10 mouse cellular contexts compared by ENCODE assay signal in genomic region chrX:164420518-164420917, GRCm38 (mm10). TPM values are rescaled to one million over a fixed set of nuclear protein-coding genes. Genes with fewer than 3 reads are reported as not detected.
DNase-seq lines count a peak whose midpoint lies in the region; ATAC-seq and TF ChIP-seq lines count a peak whose summit lies in the region.
"Had no signal": no experiment of that assay in that cellular context is flagged by ENCODE, and none has a peak within 500 bp of the region (broad histone marks: within the 10 kb centered on the region; RNA-seq: fewer than 3 reads in every experiment).

No protein-coding gene starts in this region.

- H3K36me3 ChIP-seq in heart, embryonic 12.5 days: peaks cover 8% of the 10 kb centered on the region
- peaks cover 15% of the 10 kb centered on the region for H3K36me3 ChIP-seq in ES-Bruce4 (ENCODE audit: control insufficient read depth, insufficient read depth, low read length, poor library complexity, severe bottlenecking)
- H3K36me3 ChIP-seq in forebrain, embryonic 16.5 days (ENCODE audit: control insufficient read depth, insufficient read depth): no peaks in the 10 kb centered on the region
- peaks cover 20% of the 10 kb centered on the region for H3K36me3 ChIP-seq in liver, embryonic 15.5 days (replicated peaks)

- no peak for ATAC-seq in heart, embryonic 12.5 days (ENCODE audit: insufficient number of reproducible peaks, low FRiP score)
- ATAC-seq in forebrain, embryonic 16.5 days: no peak
- ATAC-seq in liver, embryonic 15.5 days (ENCODE audit: insufficient read depth): no peak

- TF ChIP-seq CTCF in ES-Bruce4 (IDR thresholded peaks at IDR 0.05; ENCODE audit: low read depth, low read length): no peak

- peak overlapping the region; percentile 80 for H3K9ac ChIP-seq in heart, embryonic 12.5 days
- peak overlapping the region; percentile 95; the same call in 1 of the 2 replicates for H3K9ac ChIP-seq in ES-Bruce4 (ENCODE audit: low read depth, poor library complexity, severe bottlenecking)
- H3K9ac ChIP-seq in forebrain, embryonic 16.5 days (replicated peaks; ENCODE audit: low read depth, low read length): no peak overlapping the region
- peak overlapping the region; percentile 75 for H3K9ac ChIP-seq in liver, embryonic 15.5 days

- no peaks in the 10 kb centered on the region for H3K9me3 ChIP-seq in heart, embryonic 12.5 days (replicated peaks)
- H3K9me3 ChIP-seq in ES-Bruce4 (replicated peaks; ENCODE audit: control insufficient read depth, insufficient read depth, low read length, poor library complexity, severe bottlenecking): no peaks in the 10 kb centered on the region
- no peaks in the 10 kb centered on the region for H3K9me3 ChIP-seq in forebrain, embryonic 16.5 days (ENCODE audit: control insufficient read depth, low read length)
- H3K9me3 ChIP-seq in liver, embryonic 15.5 days (replicated peaks): no peaks in the 10 kb centered on the region

- no peak for TF ChIP-seq POLR2A in ES-Bruce4 (IDR thresholded peaks at IDR 0.05; ENCODE audit: insufficient read depth, low read length)

- no peak for DNase-seq in heart, postnatal 4 days
- no peak for DNase-seq in adrenal gland, postnatal 14 days
- no peak for DNase-seq in layer of hippocampus, adult 9-10 months (ENCODE audit: low spot score)
- DNase-seq in frontal cortex, postnatal 14 days (ENCODE audit: low spot score in 2 of 2): no peak
- DNase-seq: cerebellum, adult 11-12 months; kidney, adult 18-20 months had no signal

- H3K27ac ChIP-seq in heart, embryonic 12.5 days (ENCODE audit: poor library complexity, severe bottlenecking): no peak overlapping the region
- H3K27ac ChIP-seq in ES-Bruce4 (ENCODE audit: insufficient read depth, low read length): no peak overlapping the region
- no peak overlapping the region for H3K27ac ChIP-seq in forebrain, embryonic 16.5 days (ENCODE audit: low read length)
- H3K27ac ChIP-seq in liver, embryonic 15.5 days (replicated peaks): no peak overlapping the region

- H3K4me1 ChIP-seq in heart, embryonic 12.5 days (replicated peaks): 0 out of 2 replicates have a peak, but pooled peaks cover 6% of the 10 kb centered on the region
- H3K4me1 ChIP-seq in ES-Bruce4 (ENCODE audit: control insufficient read depth, insufficient read depth, low read length): no peaks in the 10 kb centered on the region
- peaks cover 5% of the 10 kb centered on the region; the same call in 1 of the 2 replicates for H3K4me1 ChIP-seq in forebrain, embryonic 16.5 days (replicated peaks; ENCODE audit: control insufficient read depth, insufficient read depth, low read length)
- H3K4me1 ChIP-seq in liver, embryonic 15.5 days (replicated peaks): peaks cover 25% of the 10 kb centered on the region

- TF ChIP-seq EP300 in ES-Bruce4 (IDR thresholded peaks at IDR 0.05; ENCODE audit: insufficient read depth, low read depth, low read length): no peak

- H3K4me2 ChIP-seq in heart, embryonic 12.5 days: peak overlapping the region; percentile 65
- H3K4me2 ChIP-seq in forebrain, embryonic 16.5 days (ENCODE audit: low read length): peak overlapping the region; percentile 61
- peak overlapping the region; percentile 67 for H3K4me2 ChIP-seq in liver, embryonic 15.5 days

- WGBS in heart, embryonic 12.5 days: 47% methylated on average over 3 of the region's 3 CpGs
- 59% methylated on average over 3 of the region's 3 CpGs for WGBS in forebrain, embryonic 16.5 days
- 19% methylated on average over 3 of the region's 3 CpGs for WGBS in liver, embryonic 15.5 days (ENCODE audit: insufficient replicate concordance)

- peak overlapping the region; percentile 67 for H3K4me3 ChIP-seq in heart, embryonic 12.5 days
- H3K4me3 ChIP-seq in ES-Bruce4 (ENCODE audit: low read depth, low read length): peak overlapping the region; percentile 99
- H3K4me3 ChIP-seq in forebrain, embryonic 16.5 days (replicated peaks; ENCODE audit: low read length): peak overlapping the region; percentile 63
- peak overlapping the region; percentile 71 for H3K4me3 ChIP-seq in liver, embryonic 15.5 days (replicated peaks)

- no peaks in the 10 kb centered on the region for H3K27me3 ChIP-seq in heart, embryonic 12.5 days (replicated peaks)
- no peaks in the 10 kb centered on the region for H3K27me3 ChIP-seq in ES-Bruce4 (ENCODE audit: control insufficient read depth, insufficient read depth, low read length, poor library complexity, severe bottlenecking)
- no peaks in the 10 kb centered on the region for H3K27me3 ChIP-seq in forebrain, embryonic 16.5 days (replicated peaks; ENCODE audit: control insufficient read depth, insufficient read depth, low read length)
- H3K27me3 ChIP-seq in liver, embryonic 15.5 days: no peaks in the 10 kb centered on the region

RNA-seq across cellular contexts. Expression of gene Piga, which starts 0.9 kb away (rescaled TPM):
- 11.9 TPM in 2 replicates for polyA plus RNA-seq in heart, embryonic 12.5 days (2016; fragmentation: Nextera tagmentation; extraction: Ambion mirVana)
- 1 to 10 TPM; 4.8 to 5.1 TPM for total RNA-seq in heart, postnatal 4 days (2021)
- 25.9 and 29.0 TPM in 2 replicates for polyA plus RNA-seq in ES-Bruce4 (2011; ENCODE audit: insufficient read depth, insufficient read length, low read depth, missing spikeins)
- polyA plus RNA-seq in forebrain, embryonic 16.5 days (2015; fragmentation: Nextera tagmentation; extraction: Ambion mirVana): 7.6 and 8.0 TPM in 2 replicates
- polyA plus RNA-seq in liver, embryonic 15.5 days (2015; fragmentation: Nextera tagmentation; extraction: Ambion mirVana): 11.8 and 12.2 TPM in 2 replicates
- total RNA-seq in adrenal gland, postnatal 14 days (2021): 8.2 and 9.4 TPM in 2 replicates

RNA-seq across cellular contexts. Expression of gene Asb11, which starts 16.3 kb away (rescaled TPM):
- polyA plus RNA-seq in heart, embryonic 12.5 days (2016; fragmentation: Nextera tagmentation; extraction: Ambion mirVana): 7.1 and 7.7 TPM in 2 replicates
- 10 to 100 TPM; 21.5 to 49.7 TPM for total RNA-seq in heart, postnatal 4 days (2021)
- polyA plus RNA-seq in ES-Bruce4 (2011; ENCODE audit: insufficient read depth, insufficient read length, low read depth, missing spikeins): not detected in 2 replicates
- not detected in 2 replicates for polyA plus RNA-seq in forebrain, embryonic 16.5 days (2015; fragmentation: Nextera tagmentation; extraction: Ambion mirVana)
- 0.08 and 0.12 TPM in 2 replicates for polyA plus RNA-seq in liver, embryonic 15.5 days (2015; fragmentation: Nextera tagmentation; extraction: Ambion mirVana)
- not detected in 2 replicates for total RNA-seq in adrenal gland, postnatal 14 days (2021)

RNA-seq across cellular contexts. Expression of gene Vegfd, which starts 47.3 kb away (rescaled TPM):
- polyA plus RNA-seq in heart, embryonic 12.5 days (2016; fragmentation: Nextera tagmentation; extraction: Ambion mirVana): 2.2 and 3.5 TPM in 2 replicates
- total RNA-seq in heart, postnatal 4 days (2021): 1 to 10 TPM; 5.3 to 5.7 TPM
- 2.6 and 3.4 TPM in 2 replicates for polyA plus RNA-seq in ES-Bruce4 (2011; ENCODE audit: insufficient read depth, insufficient read length, low read depth, missing spikeins)
- polyA plus RNA-seq in forebrain, embryonic 16.5 days (2015; fragmentation: Nextera tagmentation; extraction: Ambion mirVana): 0.60 and 1.2 TPM in 2 replicates
- polyA plus RNA-seq in liver, embryonic 15.5 days (2015; fragmentation: Nextera tagmentation; extraction: Ambion mirVana): 0.76 and 1.1 TPM in 2 replicates
- 39.1 and 48.2 TPM in 2 replicates for total RNA-seq in adrenal gland, postnatal 14 days (2021)
